Mouse (Mus musculus) stomach, embryonic 14.5 days (tissue): ENCODE results near the gene Phldb1. TPM values are rescaled to one million over a fixed set of nuclear protein-coding genes. Genes with fewer than 3 reads are reported as not detected.

Experiments used
- ATAC-seq: fragments of 200-750 bp; cut with Nextera tagmentation; 2 replicates; pipeline ENCODE4 v1.8.0; 2017; ENCODE audit warnings: low read depth, moderate TSS enrichment; ENCODE audit not compliant: insufficient number of reproducible peaks, insufficient read depth, low FRiP score
- H3K27ac ChIP-seq: fragments of 300-500 bp; sonication (generic); 2 replicates; pipeline ENCODE4 v1.5.1; 2014; ENCODE audit warnings: mild to moderate bottlenecking, low read length, moderate library complexity, mixed read lengths
- H3K27me3 ChIP-seq: fragments of 300-500 bp; sonication (generic); 2 replicates; pipeline ENCODE4 v1.6.1; 2014; ENCODE audit warnings: low read length, control low read depth, mixed read lengths; ENCODE audit not compliant: control insufficient read depth, insufficient read depth
- H3K36me3 ChIP-seq: fragments of 300-500 bp; sonication (generic); 2 replicates; pipeline ENCODE4 v1.6.1; 2014; ENCODE audit warnings: mild to moderate bottlenecking, control low read depth, low read length, moderate library complexity, mixed read lengths; ENCODE audit not compliant: control insufficient read depth, insufficient read depth
- H3K4me1 ChIP-seq: fragments of 300-500 bp; sonication (generic); 2 replicates; pipeline ENCODE4 v1.6.1; 2014; ENCODE audit warnings: low read length, control low read depth, mixed read lengths; ENCODE audit not compliant: control insufficient read depth, insufficient read depth
- H3K4me2 ChIP-seq: fragments of 300-500 bp; sonication (generic); replicated peaks from 2 replicates; pipeline ENCODE4 v1.6.1; 2014; ENCODE audit warnings: low read depth, low read length, control low read depth
- H3K4me3 ChIP-seq: fragments of 300-500 bp; sonication (generic); 2 replicates; pipeline ENCODE4 v1.5.1; 2014; ENCODE audit warnings: low read depth, low read length, control low read depth
- H3K9ac ChIP-seq: fragments of 300-500 bp; sonication (generic); replicated peaks from 2 replicates; pipeline ENCODE4 v1.6.1; 2014; ENCODE audit warnings: low read depth, mild to moderate bottlenecking, control low read depth, low read length, moderate library complexity, mixed read lengths
- H3K9me3 ChIP-seq: fragments of 300-500 bp; sonication (generic); 2 replicates; pipeline ENCODE4 v1.6.1; 2016; ENCODE audit warnings: low read depth, low read length, control low read depth; ENCODE audit not compliant: control insufficient read depth
- WGBS: fragments of 180-500 bp; shearing (Covaris S2); extraction: QIAGEN DNeasy Blood & Tissue Kit; methylation state at CpG from one replicate; pipeline ENCODE4 v1.1.7; 2014; 5-methylcytosine and 5-hydroxymethylcytosine counted together
- polyA plus RNA-seq: library from polyadenylated mRNA; unstranded; fragments of >200 nt; fragmentation: Nextera tagmentation; extraction: Ambion mirVana; gene quantifications from 2 replicates; pipeline ENCODE4 v1.2.1, GENCODE M21; 2014

Phldb1 gene
- polyA plus RNA-seq, 1 experiment from 2014 or later, result 26.7 TPM

- Histone ChIP-seq H3K27ac (no peak overlapping the region), H3K36me3 (peaks cover 21% of the 10 kb centered on the region), H3K4me1 (peaks cover 27% of the 10 kb centered on the region), H3K4me2 (no peak overlapping the region), H3K9ac (no peak overlapping the region), H3K4me3 (no peak overlapping the region), H3K9me3 (no peaks in the 10 kb centered on the region), H3K27me3 (no peaks in the 10 kb centered on the region)
- ATAC-seq, result no peak
- 74% methylated on average over 6 of the region's 6 CpGs for WGBS
Observed at GRCm38 (mm10) chr9:44716997-44717821, 17.8 kb downstream of the Phldb1 start.

DNA sequence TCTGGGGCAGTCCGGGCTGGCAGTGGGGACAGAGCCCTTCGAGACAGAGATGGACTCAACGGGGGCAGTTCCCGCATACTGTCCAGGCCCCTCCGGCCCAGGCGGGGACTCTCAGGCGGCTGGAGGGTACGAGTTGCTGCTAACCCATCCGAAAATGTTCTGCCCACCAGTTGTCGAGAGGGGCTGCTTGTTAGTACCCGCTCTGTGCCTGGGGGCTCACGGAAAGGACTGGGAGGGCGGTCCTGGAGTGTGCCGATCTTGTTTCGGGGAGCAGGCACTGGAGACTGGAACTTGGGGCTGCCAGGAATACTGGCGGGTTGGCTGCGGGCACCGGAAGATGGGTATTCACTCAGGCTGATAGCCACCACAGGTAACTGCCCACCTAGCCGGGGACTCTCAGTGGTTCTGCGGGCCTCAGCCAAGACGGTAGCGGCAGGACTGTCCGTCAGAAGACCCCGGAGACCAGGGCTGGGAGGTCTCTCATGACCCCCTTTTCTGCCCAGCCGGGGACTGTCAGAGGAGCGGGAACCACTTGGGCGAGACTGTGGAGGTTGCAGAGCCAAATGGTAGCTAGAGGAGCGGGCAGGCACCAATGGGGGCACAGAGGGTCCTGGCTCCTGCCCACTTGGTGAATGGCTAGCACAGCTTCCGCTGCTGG is 19.2 kb downstream of the Phldb1 start:
- no peak overlapping the region for H3K4me2 ChIP-seq
- no peak overlapping the region for H3K4me3 ChIP-seq
- peaks cover 22% of the 10 kb centered on the region for H3K36me3 ChIP-seq
- no peak overlapping the region for H3K27ac ChIP-seq
- no peaks in the 10 kb centered on the region for H3K9me3 ChIP-seq
- H3K4me1 ChIP-seq, result peaks cover 21% of the 10 kb centered on the region
- H3K27me3 ChIP-seq, result no peaks in the 10 kb centered on the region
- WGBS, result 93% methylated on average over 29 of the region's 29 CpGs
- no peak overlapping the region for H3K9ac ChIP-seq
- no peak for ATAC-seq

GRCm38 (mm10) chr9:44715109-44715508 is 19.9 kb downstream of the Phldb1 start:
- Histone ChIP-seq H3K9ac (no peak overlapping the region), H3K4me1 (peaks cover 13% of the 10 kb centered on the region), H3K4me3 (no peak overlapping the region), H3K27me3 (no peaks in the 10 kb centered on the region), H3K36me3 (peaks cover 29% of the 10 kb centered on the region), H3K9me3 (no peaks in the 10 kb centered on the region), H3K27ac (no peak overlapping the region), H3K4me2 (no peak overlapping the region)
- WGBS, result 86% methylated on average over 17 of the region's 17 CpGs
- ATAC-seq, result no peak

GRCm38 (mm10) chr9:44713574-44713973 is 21.4 kb downstream of the Phldb1 start:
- WGBS, result 68% methylated on average over 2 of the region's 2 CpGs
- Histone ChIP-seq H3K36me3 (peaks cover 29% of the 10 kb centered on the region), H3K9ac (no peak overlapping the region), H3K9me3 (no peaks in the 10 kb centered on the region), H3K4me3 (no peak overlapping the region), H3K27ac (no peak overlapping the region), H3K27me3 (no peaks in the 10 kb centered on the region), H3K4me2 (no peak overlapping the region), H3K4me1 (peaks cover 10% of the 10 kb centered on the region; the same call in 1 of the 2 replicates)
- no peak for ATAC-seq

DNA sequence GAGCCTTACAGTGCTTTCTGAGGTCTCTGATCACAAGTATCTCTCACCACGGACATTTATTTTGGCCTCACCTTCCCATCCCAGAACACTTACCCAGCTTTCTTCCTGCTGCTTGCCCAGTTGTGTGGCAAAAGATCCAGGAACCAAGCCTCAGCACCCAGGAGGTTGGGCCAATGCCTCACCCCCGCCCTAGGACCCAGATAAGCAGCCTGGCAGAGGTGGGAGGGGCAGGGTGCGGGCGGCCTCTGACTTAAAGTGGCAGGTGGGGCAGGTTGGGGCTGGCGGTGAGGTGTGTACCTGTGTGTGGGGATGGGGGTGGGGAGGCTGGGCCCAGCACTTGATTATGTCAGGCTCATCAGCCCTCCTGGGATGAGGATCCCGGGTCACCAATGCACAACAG is 21.9 kb downstream of the Phldb1 start:
- no peak overlapping the region for H3K4me2 ChIP-seq
- no peak overlapping the region for H3K9ac ChIP-seq
- 70% methylated on average over 6 of the region's 6 CpGs for WGBS
- H3K9me3 ChIP-seq, result no peaks in the 10 kb centered on the region
- no peak overlapping the region for H3K4me3 ChIP-seq
- H3K4me1 ChIP-seq, result peaks cover 10% of the 10 kb centered on the region; the same call in 1 of the 2 replicates
- ATAC-seq, result peak; percentile 42; the same call in 1 of the 2 replicates
- no peaks in the 10 kb centered on the region for H3K27me3 ChIP-seq
- no peak overlapping the region for H3K27ac ChIP-seq
- H3K36me3 ChIP-seq, result peaks cover 29% of the 10 kb centered on the region

GRCm38 (mm10) chr9:44711602-44712001 is 23.4 kb downstream of the Phldb1 start:
- no peak for ATAC-seq
- H3K36me3 ChIP-seq, result peaks cover 35% of the 10 kb centered on the region
- no peaks in the 10 kb centered on the region for H3K9me3 ChIP-seq
- H3K27me3 ChIP-seq, result no peaks in the 10 kb centered on the region
- no peak overlapping the region for H3K27ac ChIP-seq
- WGBS, result 66% methylated on average over 17 of the region's 17 CpGs
- H3K4me2 ChIP-seq, result no peak overlapping the region
- H3K9ac ChIP-seq, result no peak overlapping the region
- peaks cover 10% of the 10 kb centered on the region; the same call in 1 of the 2 replicates for H3K4me1 ChIP-seq
- no peak overlapping the region for H3K4me3 ChIP-seq

DNA sequence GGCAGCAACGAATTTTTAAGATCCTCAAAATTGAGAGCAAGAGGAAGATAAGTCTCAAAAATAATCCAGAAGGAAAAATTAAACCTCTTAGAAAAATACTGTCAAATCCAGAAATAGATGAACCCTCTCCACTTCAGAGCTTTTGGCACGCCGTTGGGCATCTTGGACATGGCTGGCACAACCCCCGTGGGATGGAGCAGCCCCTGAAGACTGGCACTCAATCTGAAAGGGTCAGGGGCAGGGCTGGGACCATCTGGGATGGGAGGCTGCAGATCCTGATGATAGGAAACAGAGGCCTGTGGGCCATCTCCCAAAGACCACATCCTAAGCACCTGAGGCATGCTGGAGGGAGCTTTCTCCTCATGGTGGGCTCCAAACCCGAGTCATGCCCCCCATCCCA is 24.8 kb downstream of the Phldb1 start:
- Histone ChIP-seq H3K9ac (no peak overlapping the region), H3K9me3 (no peaks in the 10 kb centered on the region)
- WGBS, result 76% methylated on average over 5 of the region's 5 CpGs

DNA sequence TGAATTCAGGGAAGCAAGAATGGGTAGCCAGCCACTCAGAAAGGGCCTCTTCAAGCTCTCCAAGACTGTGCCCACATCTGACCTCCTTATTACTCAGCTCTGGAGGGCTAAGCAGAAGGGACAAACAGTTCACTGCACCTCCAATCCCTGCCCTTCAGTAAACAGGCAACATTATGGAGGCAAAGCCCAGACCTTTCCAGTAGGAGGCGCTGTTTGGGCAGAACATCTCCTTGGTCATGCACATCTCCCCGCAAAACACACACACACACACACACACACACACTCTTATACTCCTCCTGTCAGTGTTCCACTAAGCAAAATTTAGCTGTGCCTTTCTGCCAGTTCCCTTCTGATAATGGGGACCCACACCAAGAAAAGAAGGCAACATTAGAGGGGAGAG is 25.4 kb downstream of the Phldb1 start:
- 43% methylated on average over 2 of the region's 2 CpGs for WGBS
- H3K9ac ChIP-seq, result no peak overlapping the region
- no peaks in the 10 kb centered on the region for H3K9me3 ChIP-seq
- 0 out of 2 replicates have a peak overlapping the region, but pooled peaks have one; percentile 58 for H3K4me2 ChIP-seq
- peaks cover 31% of the 10 kb centered on the region for H3K36me3 ChIP-seq
- ATAC-seq, result no peak
- peaks cover 10% of the 10 kb centered on the region; the same call in 1 of the 2 replicates for H3K4me1 ChIP-seq
- H3K27me3 ChIP-seq, result no peaks in the 10 kb centered on the region
- no peak overlapping the region for H3K27ac ChIP-seq
- H3K4me3 ChIP-seq, result no peak overlapping the region

More for the DNA sequence above, 24.8 kb downstream of the Phldb1 start:
- Histone ChIP-seq H3K4me1 (peaks cover 10% of the 10 kb centered on the region; the same call in 1 of the 2 replicates), H3K36me3 (peaks cover 31% of the 10 kb centered on the region), H3K27me3 (no peaks in the 10 kb centered on the region), H3K4me2 (no peak overlapping the region), H3K27ac (no peak overlapping the region), H3K4me3 (no peak overlapping the region)
- ATAC-seq, result no peak
